In the genomic region with DNA sequence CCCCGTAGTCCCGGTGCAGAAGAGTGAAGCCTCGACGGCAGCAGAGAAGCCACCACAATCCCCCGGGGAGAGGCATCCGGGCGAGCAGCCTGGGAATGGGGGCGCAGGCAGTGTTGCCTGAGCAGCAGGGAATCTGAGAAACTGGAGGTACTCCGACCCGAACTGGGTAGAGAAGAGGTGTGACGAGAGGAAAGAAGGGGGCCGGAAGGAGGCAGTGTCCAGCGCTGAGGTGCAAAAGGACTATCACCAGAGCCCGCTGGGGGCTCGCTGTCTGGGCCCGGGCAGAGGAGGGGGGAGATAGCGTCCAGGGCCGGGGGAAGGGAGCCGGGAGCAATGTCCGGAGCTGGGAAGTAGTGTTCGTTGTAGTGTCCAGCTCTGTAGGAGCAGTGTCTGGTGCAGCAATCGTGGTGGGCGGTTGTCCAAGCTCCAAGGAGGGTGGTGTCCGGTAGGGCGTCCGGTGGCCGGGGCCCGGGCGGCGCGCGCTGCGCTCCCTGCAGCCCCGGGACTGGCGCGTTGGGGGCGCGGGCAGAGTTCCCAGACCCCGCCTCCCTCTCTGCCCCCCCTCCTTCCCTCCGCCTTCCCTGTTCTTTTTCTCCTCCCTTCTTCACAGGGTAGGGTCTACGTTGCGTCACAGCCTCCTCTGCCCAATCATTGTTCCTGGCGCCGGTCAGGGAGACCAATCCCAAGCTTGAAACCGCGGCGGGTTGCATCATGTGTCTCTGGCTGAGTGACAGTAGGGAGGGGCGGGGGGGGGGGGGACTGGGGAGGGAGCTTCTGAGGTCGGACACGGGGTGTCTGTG, we compare ENCODE assay signal across 8 mouse cellular contexts. TPM values are rescaled to one million over a fixed set of nuclear protein-coding genes. Genes with fewer than 3 reads are reported as not detected.
DNase-seq lines count a peak whose midpoint lies in the region; ATAC-seq and TF ChIP-seq lines count a peak whose summit lies in the region.

A gene (minus strand): TSS at position 541 of the 800 bp plus-strand sequence.

- DNase-seq in CD4-positive helper T cell, adult 2 months (ENCODE audit: low read depth, low spot score) = peak; percentile 88
- peak; percentile 100 for DNase-seq in brain, adult 2 months (ENCODE audit: low read depth, low spot score)
- DNase-seq in fibroblast of lung, adult 2 months (ENCODE audit: low read depth) = peak; percentile 93
- peak; percentile 98 for DNase-seq in kidney, postnatal 14 days
- peak; percentile 84 for DNase-seq in liver, embryonic 13.5 days
- DNase-seq in neural tube, embryonic 10.5 days (ENCODE audit: extremely low spot score, low spot score) = peak; percentile 93

- WGBS in heart, embryonic 14.5 days = 0% methylated on average over 46 of the region's 50 CpGs
- under 1% methylated on average over 40 of the region's 50 CpGs for WGBS in liver, embryonic 13.5 days (ENCODE audit: insufficient replicate concordance)

- peaks cover 25% of the 10 kb centered on the region for H3K27me3 ChIP-seq in heart, embryonic 14.5 days (ENCODE audit: control insufficient read depth, insufficient read depth, low read length)
- peaks cover 100% of the 10 kb centered on the region for H3K27me3 ChIP-seq in liver, embryonic 13.5 days
- H3K27me3 ChIP-seq in testis, adult 2 months (ENCODE audit: control insufficient read depth, insufficient read depth, low read length) = peaks cover 2% of the 10 kb centered on the region; the same call in 1 of the 2 replicates

- TF ChIP-seq CTCF in testis, adult 2 months (IDR thresholded peaks at IDR 0.05; ENCODE audit: control insufficient read depth, insufficient read depth, insufficient replicate concordance, low read depth, low read length) = no peak

- H3K9me3 ChIP-seq in heart, embryonic 14.5 days (ENCODE audit: control insufficient read depth, low read length) = no peaks in the 10 kb centered on the region
- H3K9me3 ChIP-seq in liver, embryonic 13.5 days (replicated peaks) = no peaks in the 10 kb centered on the region

- peak within 1 kb of the TSS; percentile 86 for H3K27ac ChIP-seq in heart, embryonic 14.5 days (replicated peaks in 1 of 2; ENCODE audit: control insufficient read depth in 1 of 2, insufficient read depth in 1 of 2, low read depth in 2 of 2, low read length in 2 of 2)
- H3K27ac ChIP-seq in liver, embryonic 13.5 days = peak within 1 kb of the TSS; percentile 11
- peak within 1 kb of the TSS; percentile 52 for H3K27ac ChIP-seq in testis, adult 2 months (ENCODE audit: control insufficient read depth, insufficient read depth, low read depth, low read length)

- peaks cover 24% of the 10 kb centered on the region for H3K36me3 ChIP-seq in heart, embryonic 14.5 days (ENCODE audit: control insufficient read depth, insufficient read depth, low read length)
- H3K36me3 ChIP-seq in liver, embryonic 13.5 days = peaks cover 13% of the 10 kb centered on the region; the same call in 1 of the 2 replicates
- no peaks in the 10 kb centered on the region for H3K36me3 ChIP-seq in testis, adult 2 months (ENCODE audit: control insufficient read depth, insufficient read depth, low read length)

- peak within 1 kb of the TSS; percentile 98 for H3K4me2 ChIP-seq in heart, embryonic 14.5 days (ENCODE audit: low read length)
- peak within 1 kb of the TSS; percentile 72 for H3K4me2 ChIP-seq in liver, embryonic 13.5 days

- peak; percentile 93 for ATAC-seq in heart, embryonic 14.5 days (ENCODE audit: insufficient number of reproducible peaks, insufficient read depth, low FRiP score, low read depth)
- ATAC-seq in liver, embryonic 13.5 days (ENCODE audit: low read depth) = peak; percentile 78

- no peak; the same call in 1 of the 2 replicates for TF ChIP-seq POLR2A in testis, adult 2 months (IDR thresholded peaks at IDR 0.05; ENCODE audit: control insufficient read depth, low read depth, low read length)

- H3K9ac ChIP-seq in heart, embryonic 14.5 days (ENCODE audit: low read length) = peak within 1 kb of the TSS; percentile 82
- peak within 1 kb of the TSS; percentile 52 for H3K9ac ChIP-seq in liver, embryonic 13.5 days

- H3K4me3 ChIP-seq in heart, embryonic 14.5 days (ENCODE audit: control insufficient read depth in 1 of 2, insufficient read depth in 1 of 2, low read depth in 1 of 2, low read length in 2 of 2) = peak within 1 kb of the TSS; percentile 70 to 82
- H3K4me3 ChIP-seq in liver, embryonic 13.5 days (replicated peaks) = peak within 1 kb of the TSS; percentile 58
- H3K4me3 ChIP-seq in testis, adult 2 months (ENCODE audit: control insufficient read depth, low read depth, low read length) = peak within 1 kb of the TSS; percentile 83

- H3K4me1 ChIP-seq in heart, embryonic 14.5 days (ENCODE audit: control insufficient read depth in 2 of 2, insufficient read depth in 2 of 2, low read length in 2 of 2) = peaks cover 31 to 57% of the 10 kb centered on the region in 2 experiments
- peaks cover 74% of the 10 kb centered on the region for H3K4me1 ChIP-seq in liver, embryonic 13.5 days (replicated peaks)
- peaks cover 24% of the 10 kb centered on the region for H3K4me1 ChIP-seq in testis, adult 2 months (ENCODE audit: control insufficient read depth, insufficient read depth, low read length)

RNA-seq across cellular contexts. Expression of the gene that starts here (rescaled TPM):
- polyA plus RNA-seq in heart, embryonic 14.5 days (2014; fragmentation: Nextera tagmentation; extraction: Ambion mirVana) = 11.3 and 12.8 TPM in 2 replicates
- polyA plus RNA-seq in liver, embryonic 13.5 days (2015; fragmentation: Nextera tagmentation; extraction: Ambion mirVana) = 1.0 and 1.1 TPM in 2 replicates
- polyA plus RNA-seq in testis, adult 2 months (2012; rRNA removed) = 2.6 and 4.1 TPM in 2 replicates

Comparison
In these comparisons a context has a peak if more than half of its experiments do, and no peak if none do; other contexts are left out.
1. Peak in every context shown above with its lines: DNase-seq, ATAC-seq, H3K4me3 ChIP-seq and H3K27ac ChIP-seq.
2. H3K27ac ChIP-seq: peak in every context shown above with its lines; median percentile 86 in heart, embryonic 14.5 days; 52 in testis, adult 2 months; 11 in liver, embryonic 13.5 days.